Mouse (Mus musculus) megakaryocyte progenitor cell, adult 5-6 weeks (primary cell): ENCODE data around the gene Sgca. TPM values are rescaled to one million over a fixed set of nuclear protein-coding genes. Genes with fewer than 3 reads are reported as not detected.
"Not testable (repeated sequence)": the region's sequence is repeated elsewhere in the genome, so short reads cannot be mapped to it uniquely, and the experiment has no call there.

Experiments used
- ATAC-seq: replicated peaks from 2 replicates; pipeline ENCODE4 v1.8.0; 2016; ENCODE audit warnings: mild to moderate bottlenecking, moderate TSS enrichment, inconsistent platforms; ENCODE audit not compliant: poor library complexity
- total RNA-seq, 2 experiments: library from RNA; stranded (forward) in 1 of 2; stranded (reverse) in 1 of 2; fragments of 157-497, 149-512 nt in 1 of 2; fragments of 200-1000 nt in 1 of 2; gene quantifications; 2 replicates each; pipeline versions ENCODE4 v1.2.3 to v1.2.4; 2015 to 2017

Gene Sgca
- total RNA-seq (2015) (not detected in 2 replicates), total RNA-seq (2017) (not detected in 2 replicates)

DNA sequence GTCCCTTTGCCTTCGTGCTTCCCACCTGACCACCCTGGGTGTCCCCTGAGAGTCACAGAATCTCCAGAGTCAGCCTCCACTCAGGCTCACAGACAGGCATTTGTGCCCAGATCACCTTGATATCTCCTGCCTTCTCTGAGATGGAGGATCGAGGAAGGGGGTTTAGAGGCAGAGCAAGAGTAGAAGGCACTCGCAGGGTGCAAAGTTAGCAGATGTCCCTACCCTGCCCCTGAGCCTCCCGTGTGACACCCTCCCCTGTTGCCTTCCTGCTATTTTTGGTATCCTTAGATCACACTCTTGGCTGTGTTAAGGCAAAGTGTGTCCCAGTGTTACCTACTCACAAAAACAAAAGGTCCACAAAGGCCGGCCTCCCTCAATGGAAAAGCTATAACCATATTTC, at the start of gene Sgca:
Gene Sgca (minus strand): TSS at position 129 of the 400 bp plus-strand sequence.
- ATAC-seq, result no peak

DNA sequence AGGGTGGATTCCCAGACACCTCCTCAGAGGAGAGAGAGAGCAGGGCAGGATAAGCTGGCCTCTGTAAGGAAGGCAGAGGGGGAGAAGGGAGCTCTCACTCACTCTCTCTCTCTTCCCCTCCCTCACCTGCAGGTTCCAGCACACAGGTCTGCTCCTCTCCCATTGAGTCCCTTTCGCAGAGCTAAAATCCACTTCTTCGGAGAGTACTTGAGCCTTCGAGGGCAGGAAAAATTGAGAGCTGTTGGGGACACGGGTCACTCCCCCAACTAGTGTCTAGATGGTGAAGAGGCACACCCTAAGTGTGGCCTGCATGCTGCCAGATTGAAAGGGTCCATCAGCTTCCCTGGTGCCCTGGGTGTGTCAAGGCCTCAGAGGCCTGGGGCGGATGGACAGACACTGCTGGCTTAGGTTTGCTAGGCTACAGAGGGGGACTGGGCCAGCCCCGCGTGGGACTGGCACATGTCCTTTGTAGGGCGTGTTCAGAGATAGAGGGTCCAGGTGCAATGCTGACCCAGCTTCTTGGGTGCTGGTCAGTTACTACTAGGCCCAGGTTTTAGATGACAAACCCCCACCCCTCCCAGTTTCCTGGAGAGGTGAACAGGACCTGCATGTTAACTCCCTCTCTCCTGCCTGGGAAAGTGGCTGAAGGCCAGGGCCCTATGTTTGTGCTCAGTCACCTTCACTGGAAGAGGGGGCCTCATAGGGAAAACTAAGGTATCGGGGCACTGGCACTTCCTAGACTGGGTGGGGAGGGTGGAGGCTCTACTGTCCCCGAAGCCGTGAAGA, 49.3 kb upstream of the Sgca start:
- ATAC-seq, result no peak

DNA sequence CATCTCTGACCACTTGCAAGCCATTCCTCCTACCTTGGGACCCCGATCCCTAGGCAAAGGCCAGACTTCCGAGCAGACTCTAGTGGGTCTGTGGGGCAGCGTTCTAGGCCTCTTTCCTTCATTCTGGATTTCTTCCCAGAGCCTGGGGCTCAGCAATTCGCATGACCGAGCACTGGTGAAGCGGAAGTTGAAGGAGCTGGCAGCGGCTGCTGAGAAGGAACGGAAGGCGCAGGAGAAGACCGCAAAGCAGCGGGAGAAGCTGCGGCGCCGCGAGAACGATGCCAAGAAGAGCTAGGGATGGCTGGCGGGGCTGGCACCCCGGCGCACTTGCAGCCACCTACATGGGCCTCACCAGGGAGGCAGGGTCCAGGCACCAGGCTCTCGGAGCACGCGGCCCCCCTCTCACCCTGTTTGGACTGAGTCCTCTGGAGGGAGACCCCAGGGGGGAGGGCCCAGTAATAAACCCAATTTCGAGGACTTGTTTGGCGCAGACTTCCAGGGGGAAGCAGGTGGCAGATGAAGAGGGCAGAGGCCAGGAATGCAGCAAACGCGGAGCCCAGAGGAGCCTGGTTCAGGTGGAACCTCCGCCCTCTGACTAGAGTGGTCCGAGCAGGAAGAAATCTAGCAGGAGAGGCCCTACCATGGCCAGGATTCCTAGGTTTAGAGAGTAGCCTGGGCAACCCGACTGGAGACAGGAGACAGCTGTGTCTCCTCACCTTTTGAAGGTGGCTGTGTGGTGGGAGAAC, 48.5 kb upstream of the Sgca start:
- ATAC-seq, result no peak

DNA sequence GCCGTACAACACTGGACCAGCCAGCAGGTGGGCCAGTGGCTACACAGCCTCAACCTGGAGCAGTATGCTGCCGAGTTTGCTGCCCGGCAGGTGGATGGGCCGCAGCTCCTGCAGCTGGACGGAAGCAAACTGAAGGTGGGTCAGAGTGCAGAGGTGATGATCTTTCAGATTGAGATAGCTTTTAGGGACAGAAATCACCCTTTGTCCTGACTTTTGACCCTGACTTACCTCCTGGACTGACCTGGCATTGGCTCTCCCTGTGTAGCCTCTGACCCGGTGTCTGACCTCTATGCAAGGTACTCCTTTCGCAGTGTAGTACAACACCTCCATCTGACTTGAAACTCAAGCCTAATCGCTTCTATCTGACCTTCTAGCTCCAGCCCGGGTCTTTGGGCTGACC, 47.4 kb upstream of the Sgca start:
- ATAC-seq, result no peak

DNA sequence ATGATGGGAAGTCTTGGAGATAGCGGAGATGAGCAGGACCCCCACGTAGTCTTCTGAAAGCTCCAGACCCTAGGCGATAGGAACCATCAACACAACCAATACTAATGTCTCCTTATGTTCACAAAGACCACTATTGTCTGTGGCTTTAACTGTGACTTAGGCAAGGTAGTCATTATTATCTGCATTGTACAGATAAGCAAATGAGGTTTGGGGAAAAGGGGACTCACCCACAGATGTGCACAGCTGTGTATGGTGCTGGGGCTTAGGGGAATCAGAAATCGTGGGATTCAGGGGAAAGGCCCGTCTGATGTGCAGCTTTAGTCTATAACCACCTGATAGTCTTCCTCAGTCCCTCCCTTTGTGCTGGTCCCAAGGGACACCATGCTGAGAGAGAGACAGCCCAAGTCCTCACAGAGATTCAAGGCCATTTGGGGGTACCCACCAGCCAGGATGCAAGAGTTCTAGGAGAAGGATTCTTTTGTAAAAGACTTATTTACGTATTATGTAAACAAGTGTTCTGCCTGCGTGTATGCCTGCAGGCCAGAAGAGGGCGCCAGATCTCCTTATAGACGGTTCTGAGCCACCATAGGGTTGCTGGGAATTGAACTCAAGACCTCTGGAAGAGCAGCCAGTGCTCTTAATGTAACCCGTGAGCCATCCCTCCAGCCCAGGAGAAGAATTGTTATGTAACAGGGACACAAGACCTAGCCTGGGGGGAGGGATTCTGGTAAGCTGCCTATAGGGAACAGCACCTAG, 46.3 kb upstream of the Sgca start:
- ATAC-seq, result no peak; the same call in 1 of the 2 replicates

DNA sequence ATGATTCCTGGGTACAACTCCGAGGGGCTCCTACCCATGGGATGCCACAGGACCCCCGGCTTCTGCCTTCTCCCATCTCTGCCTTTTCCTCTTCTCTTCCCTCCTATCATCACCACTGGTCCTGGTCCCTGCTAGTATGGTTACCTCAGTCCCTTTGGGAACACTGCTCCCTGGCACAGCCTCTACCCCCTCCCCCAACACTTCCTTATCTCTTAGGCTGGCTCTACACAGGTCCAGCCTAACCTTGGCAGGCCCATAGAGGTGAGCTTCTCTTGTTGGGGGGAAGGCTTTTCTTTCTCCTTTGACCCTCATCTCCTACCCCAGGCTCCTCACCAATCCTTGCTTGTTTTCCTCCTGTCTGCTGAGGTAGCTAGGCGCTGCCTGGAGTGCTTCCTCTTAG, 39.4 kb upstream of the Sgca start:
- ATAC-seq, result no peak

DNA sequence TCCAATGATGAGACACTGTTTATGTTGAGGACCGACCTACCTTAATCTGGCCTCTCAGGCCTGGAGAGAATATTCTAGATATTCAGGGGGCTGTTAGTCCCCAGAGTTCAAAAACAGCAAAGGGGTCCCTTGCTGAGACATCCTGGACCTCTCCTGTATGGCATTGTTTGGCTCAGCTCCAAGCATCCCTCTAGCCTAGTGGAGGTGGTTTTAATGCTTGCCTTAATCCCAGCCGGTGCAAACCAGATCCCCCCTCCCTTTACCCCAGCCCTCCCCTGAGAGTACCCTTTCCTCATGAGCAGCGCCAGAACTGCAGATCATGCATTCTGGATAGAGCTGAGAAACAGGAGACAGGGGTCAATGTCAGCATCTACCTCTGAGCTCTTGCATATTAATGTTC, 36.4 kb upstream of the Sgca start:
- no peak for ATAC-seq

DNA sequence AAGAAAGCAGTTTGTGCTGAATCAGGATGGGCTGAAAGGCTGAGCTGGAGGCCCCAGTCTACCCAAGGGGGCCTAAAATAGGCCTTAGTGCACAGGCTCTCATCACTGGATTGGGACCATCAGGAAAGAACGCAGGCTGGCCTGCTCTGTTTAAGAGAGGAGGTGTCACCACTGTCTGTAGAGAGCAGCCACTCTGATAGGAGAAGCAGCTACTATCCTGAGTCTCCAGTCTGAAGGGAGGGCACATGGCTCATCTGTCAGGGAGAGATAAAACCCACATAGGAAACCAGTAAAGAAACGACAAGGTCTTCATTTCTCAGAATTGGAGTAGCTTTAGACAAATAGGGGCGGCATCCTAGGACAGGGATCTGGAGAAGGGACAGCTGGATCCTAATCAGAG, 35.9 kb upstream of the Sgca start:
- ATAC-seq, result peak; percentile 83

DNA sequence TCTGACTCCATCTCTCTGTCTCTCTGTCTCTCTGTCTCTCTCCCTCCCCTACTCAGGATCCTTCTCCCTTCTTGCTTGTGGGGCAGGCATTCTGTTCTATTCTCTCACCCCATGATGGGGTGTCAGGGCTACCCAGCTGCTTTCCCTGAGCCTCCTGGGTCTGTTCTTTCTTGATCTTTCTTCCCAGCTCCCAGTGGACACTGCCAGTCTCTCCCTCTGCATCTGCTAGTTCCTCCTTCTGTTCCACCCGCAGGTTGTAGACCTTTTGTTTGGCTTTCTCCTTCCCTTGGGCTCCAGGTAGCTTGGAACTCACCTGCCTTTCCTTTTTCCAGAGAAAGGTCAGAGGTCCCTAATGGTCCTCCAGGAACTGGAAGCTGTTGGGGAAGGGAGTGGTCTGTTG, 35.3 kb upstream of the Sgca start:
- ATAC-seq, result no peak

DNA sequence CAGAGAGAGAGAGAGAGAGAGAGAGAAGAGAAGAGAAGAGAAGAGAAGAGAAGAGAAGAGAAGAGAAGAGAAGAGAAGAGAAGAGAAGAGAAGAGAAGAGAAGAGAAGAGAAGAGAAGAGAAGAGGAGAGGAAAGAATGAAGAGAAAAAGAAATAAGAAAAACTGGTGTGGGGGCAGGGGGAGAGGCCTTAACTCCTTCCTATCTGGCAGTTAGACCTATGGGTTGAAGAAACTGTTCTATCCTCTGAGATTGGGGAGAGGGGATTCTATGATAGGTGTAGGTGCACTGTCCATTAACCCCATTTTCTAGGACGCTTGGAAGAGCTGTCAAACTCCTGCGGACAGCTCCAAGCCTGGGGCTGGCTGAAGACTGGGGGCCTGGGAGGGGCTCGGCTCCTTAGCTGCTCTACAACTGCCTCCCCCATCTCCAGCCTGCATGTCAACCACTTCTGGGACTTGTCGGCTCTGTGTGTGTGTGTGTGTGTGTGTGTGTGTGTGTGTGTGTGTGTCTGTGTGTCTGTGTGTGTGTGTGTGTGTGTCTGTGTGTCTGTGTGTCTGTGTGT, 34.8 kb upstream of the Sgca start:
- not testable (repeated sequence) for ATAC-seq

DNA sequence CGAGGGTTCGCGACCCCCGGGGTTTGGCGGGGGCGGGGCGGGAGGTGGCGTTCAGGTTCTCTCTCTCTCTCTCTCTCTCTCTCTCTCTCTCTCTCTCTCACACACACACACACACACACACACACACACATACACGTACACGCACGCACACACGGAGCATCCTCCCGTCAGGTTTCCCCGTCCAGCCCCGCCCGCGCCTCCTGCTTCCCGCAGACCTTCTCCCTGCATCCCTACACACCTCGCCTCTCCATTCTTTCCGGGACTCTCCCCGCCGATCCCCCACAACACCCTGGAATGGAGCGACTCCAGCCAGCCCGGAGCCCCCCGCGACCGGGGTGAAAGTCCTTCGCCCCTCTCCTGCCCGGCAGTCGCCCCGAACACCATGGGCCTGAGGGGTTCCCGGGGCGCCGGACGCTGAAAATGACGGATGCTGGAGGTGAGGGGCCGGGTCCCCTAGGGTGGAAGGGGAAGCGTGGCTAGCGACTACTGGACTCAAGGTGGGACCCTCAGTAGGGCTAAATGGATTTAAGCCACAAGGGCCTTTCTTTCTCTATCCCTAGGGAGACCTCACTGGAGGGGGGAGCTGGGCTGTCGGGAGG, 34.1 kb upstream of the Sgca start:
- ATAC-seq, result no peak

DNA sequence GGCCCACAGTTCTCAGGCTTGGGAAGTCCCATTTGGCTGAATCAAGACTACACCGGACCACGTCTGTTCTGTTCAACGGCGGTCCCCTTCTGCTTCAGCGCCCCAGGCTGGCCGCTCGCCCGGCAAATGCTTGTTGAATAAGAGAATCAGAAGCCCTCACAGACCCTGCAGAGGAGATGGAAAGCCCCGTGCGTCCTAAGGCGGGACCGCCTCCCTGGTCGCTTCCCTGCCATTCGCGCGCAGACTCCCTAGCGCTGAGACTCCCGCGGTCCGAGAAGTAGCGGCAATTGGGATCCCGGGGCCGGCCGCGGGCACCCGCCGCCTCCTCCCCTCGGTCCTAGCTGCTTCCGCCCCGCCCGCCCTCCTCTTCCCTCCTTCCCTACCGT, 33.5 kb upstream of the Sgca start, which contains the start of gene Samd14:
Gene Samd14 (plus strand): TSS at position 251 of the 386 bp plus-strand sequence.
- ATAC-seq, result peak; percentile 27

DNA sequence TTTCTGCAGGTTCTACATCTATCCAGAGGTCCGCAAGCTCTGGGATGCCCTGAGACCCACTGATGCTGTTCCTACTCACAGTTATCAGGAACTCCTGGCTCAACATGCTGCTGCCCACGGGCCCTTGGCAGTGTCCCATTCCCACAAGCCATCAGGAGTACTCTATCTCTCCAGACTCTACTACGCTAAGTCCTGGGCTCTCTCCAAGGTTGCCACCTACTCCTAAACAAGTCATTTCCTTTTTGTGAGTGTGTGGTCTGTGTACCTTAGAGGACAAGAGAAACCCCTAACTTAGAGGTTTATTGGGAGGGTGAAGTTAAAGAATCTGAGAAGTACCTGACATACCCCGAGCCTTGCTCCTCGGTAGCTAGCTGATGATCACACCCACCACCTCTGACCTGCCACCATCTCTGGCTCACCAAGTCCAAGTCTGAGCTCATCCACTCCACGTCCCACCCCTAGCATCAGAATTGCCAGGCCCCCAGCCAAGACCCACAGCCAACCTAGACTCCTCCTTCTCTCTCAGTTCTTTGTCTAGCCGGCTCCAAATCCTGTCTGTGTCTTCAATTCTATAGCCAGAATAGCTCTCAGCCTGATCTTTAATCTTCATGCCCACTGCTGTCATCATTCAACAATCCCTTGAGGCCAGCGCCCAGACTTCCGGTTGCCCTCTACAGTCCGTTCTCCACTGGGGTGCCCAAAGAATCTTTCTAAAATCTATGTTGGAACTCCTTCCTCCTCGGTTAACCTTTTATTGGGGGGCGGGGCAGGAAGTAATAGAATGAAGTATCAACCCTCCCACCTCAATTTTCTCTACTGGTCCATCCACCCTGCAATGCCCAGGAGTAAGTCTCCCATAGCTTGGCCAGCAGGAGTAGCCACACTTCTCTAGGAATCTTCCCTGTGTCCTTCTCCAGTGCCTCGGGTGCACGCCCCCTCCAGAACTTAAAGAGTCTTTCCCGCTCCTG, 32.8 kb upstream of the Sgca start:
- ATAC-seq, result no peak

DNA sequence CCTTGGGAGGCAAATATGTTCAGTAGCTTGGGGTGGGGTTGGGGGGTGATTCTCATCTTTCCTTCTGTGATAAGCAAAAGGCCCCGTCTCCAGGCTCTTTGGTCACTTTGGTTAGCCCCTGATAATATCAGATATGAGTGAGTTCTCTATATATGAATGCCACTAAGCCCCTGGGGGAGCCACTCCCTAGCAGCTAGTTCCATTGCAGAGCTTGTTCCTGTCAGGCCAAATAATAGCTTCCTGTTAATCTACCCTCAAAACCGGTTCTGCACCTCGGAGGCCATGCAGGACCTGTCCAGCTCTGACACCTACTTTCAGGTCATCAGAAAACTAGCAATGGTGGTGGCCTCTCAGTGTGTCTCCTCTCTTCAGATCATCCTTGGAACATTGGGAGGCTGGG, 31.3 kb upstream of the Sgca start:
- ATAC-seq, result no peak

DNA sequence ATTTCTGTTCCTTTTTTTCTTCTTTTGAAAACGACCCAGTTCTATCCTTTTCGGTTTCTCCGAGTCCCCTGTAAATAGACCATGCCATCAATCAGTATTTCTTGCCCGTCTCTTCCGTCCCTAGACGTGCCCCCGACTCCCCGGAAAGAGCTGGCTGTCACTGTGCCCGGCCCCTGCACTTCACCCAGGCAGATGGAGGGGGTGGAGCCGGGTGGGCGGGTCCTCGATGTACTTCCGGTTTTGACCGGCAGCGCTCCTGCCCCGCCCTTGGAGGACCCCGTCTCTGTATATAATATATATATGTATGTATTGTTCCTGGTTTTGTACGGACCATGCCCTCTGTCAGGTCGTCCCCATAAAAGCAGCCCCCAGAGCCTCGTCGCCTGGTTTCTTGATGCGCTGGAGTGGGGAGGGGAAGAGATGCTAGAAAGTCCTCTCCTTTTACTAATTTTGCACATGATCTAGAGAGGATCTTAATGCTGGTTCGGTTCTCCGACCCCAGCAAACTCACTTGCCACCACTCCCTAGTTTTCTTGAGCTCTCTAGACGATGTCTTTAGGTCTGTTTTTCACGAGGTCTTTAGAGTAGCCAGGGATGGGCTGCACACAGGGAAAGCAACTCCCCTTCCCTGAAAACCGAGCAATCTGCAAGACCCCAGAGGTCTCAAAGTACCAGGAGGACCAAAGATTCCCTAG, 30.5 kb upstream of the Sgca start:
- ATAC-seq, result peak; percentile 47

DNA sequence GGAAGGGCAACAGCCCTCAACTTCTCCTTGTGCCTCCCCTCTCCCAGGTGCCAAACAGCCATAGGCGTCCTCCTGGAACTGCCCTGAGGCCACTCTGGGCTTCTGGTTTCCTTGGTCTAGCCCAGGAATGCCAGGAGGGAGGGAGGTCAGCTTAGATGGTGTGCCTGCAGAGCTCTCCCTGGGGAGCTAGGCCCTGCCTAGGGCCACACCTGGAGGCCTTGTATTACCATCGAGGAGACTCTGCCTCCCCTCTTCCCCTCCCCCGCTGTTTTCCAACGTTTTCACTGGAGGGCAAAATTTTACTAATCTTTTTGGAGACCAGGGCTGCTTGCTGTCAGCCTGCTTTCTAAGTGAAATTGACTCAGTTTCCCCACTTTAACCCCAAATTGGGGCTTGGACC, 29.9 kb upstream of the Sgca start:
- no peak for ATAC-seq

DNA sequence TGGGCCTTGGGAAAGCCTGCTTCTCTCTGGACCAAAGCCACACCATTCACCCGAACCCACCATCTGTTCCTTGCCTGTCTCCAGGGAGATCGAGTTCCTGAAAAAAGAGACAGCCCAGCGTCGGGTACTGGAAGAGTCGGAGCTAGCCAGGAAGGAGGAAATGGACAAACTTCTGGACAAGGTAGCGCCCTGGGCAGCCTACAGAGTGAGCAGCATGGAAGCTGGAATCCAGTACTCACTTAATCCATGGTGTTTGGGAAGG, 28.7 kb upstream of the Sgca start:
- no peak for ATAC-seq

DNA sequence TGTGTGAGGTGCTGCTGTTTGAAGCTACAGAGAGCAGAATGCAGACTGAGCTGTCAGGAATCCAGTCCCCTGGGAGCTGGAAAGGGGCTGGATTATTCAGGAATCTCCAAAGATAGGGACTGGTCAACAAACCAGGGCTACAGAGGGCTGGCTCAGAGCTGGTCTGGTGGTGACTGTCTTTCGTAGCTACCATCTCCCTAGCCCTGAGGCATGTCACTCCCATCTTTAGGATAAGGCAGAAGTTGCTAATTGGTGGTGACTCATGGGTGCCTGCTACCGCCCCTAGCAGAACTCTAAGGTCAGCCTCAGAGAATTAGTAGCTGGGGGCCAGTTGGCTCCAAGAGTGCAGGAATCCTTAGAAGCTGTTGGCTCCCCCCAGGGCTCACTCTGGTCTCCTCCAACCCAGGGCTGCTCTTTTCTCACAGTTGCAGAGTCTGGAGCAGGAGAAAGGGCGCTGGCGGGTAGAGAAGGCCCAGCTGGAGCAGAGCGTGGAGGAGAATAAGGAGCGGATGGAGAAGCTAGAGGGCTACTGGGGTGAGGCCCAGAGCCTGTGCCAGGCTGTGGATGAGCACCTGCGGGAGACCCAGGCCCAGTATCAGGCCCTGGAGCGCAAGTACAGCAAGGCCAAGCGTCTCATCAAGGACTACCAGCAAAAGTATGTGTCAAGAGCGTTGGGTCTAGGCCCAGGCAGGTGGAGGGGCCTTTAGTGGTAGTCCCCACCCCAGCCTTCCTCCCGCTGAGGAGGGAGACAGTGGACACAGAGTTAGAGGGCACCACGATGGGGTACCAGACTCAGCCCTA, 28.2 kb upstream of the Sgca start:
- no peak for ATAC-seq

DNA sequence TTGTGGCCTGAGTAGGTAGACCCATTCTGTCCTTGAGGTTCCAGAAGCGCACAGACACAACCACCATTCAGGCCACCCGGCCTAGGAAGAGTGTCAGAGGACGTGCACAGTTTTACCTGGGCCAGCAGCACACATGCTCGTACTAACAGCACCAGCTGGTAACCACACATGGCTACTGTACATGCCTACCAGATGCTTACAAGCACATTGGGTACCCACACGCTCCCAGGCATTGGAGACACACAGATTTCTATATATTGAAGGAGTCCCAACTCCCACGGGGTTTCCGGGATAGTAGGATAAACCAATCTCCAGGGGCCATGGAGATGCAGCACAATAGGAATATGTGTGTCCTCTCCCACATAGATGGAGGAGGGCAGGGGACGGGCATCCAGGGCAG, 26.6 kb upstream of the Sgca start:
- ATAC-seq, result no peak
